Mouse (Mus musculus): ENCODE results near the gene AC140267.1. TPM values are rescaled to one million over a fixed set of nuclear protein-coding genes. Genes with fewer than 3 reads are reported as not detected.

The AC140267.1 gene
- polyA plus RNA-seq (2015; fragmentation: Nextera tagmentation; extraction: Ambion mirVana), result 4.1 TPM in 1 of 2 replicates, not detected in the other

DNA sequence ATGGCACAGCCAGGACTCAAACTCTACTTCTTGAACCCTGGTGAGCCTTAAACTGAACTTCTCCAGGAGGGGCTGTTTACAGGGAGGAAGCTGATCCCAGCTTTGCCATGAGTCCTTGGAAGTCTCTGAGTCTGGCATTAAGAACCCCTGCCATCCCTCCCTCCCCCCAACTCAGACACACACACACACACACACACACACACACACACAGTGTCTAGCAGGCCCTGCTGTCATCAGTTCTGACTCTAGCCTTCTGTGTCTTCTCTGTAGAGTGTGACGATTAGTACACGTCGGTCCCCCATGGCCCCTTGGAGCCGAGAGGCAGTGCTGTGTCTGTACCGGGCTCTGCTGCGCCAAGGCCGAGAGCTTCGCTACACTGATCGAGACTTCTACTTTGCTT lies at the start of gene AC140267.1:
AC140267.1 (plus strand) TSS at position 301 of the 400 bp plus-strand sequence.
- peaks cover 8% of the 10 kb centered on the region for H3K4me1 ChIP-seq (replicated peaks; ENCODE audit: control insufficient read depth, insufficient read depth, low read length)
- peaks cover 10% of the 10 kb centered on the region; the same call in 1 of the 2 replicates for H3K36me3 ChIP-seq (ENCODE audit: control insufficient read depth, insufficient read depth)
- peak within 1 kb of the TSS; percentile 89 for H3K4me3 ChIP-seq (replicated peaks; ENCODE audit: low read length)
- no peak within 1 kb of the TSS for H3K27ac ChIP-seq (ENCODE audit: low read length)
- no peaks in the 10 kb centered on the region for H3K9me3 ChIP-seq (ENCODE audit: control insufficient read depth, low read length)
- H3K9ac ChIP-seq (replicated peaks; ENCODE audit: low read depth, low read length), result peak within 1 kb of the TSS; percentile 79
- peak within 1 kb of the TSS; percentile 91 for H3K4me2 ChIP-seq (ENCODE audit: low read length)
- H3K27me3 ChIP-seq (replicated peaks; ENCODE audit: control insufficient read depth, insufficient read depth, low read length), result no peaks in the 10 kb centered on the region
- ATAC-seq, result no peak
- 96% methylated on average over 9 of the region's 9 CpGs for WGBS

DNA sequence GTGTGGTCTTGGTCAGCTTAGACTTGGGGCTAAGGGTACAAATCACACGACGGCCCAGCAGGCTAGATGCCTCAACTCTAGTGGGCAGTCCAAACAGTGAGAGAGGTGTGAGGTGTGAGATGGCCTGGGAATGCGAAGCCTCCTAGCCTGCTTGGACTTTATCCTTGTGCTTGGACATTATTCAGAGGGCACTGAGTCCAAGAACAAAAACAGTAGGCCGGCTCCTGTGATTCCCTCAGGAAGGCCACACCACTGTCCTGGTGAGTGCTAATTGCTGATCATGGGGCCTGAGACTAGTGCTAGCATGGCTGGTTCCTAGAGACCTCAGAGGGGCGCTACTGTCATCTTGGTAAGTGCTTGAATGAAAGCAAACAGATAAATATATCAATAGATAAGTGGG lies 46.7 kb upstream of the AC140267.1 start:
- Histone ChIP-seq H3K4me1 (replicated peaks; ENCODE audit: control insufficient read depth, insufficient read depth, low read length) (no peaks in the 10 kb centered on the region), H3K36me3 (ENCODE audit: control insufficient read depth, insufficient read depth) (no peaks in the 10 kb centered on the region), H3K4me3 (replicated peaks; ENCODE audit: low read length) (no peak overlapping the region), H3K4me2 (ENCODE audit: low read length) (no peak overlapping the region), H3K27ac (ENCODE audit: low read length) (no peak overlapping the region), H3K9me3 (ENCODE audit: control insufficient read depth, low read length) (no peaks in the 10 kb centered on the region), H3K27me3 (replicated peaks; ENCODE audit: control insufficient read depth, insufficient read depth, low read length) (no peaks in the 10 kb centered on the region), H3K9ac (replicated peaks; ENCODE audit: low read depth, low read length) (no peak overlapping the region)
- WGBS, result 89% methylated on average over 5 of the region's 5 CpGs
- ATAC-seq, result no peak

DNA sequence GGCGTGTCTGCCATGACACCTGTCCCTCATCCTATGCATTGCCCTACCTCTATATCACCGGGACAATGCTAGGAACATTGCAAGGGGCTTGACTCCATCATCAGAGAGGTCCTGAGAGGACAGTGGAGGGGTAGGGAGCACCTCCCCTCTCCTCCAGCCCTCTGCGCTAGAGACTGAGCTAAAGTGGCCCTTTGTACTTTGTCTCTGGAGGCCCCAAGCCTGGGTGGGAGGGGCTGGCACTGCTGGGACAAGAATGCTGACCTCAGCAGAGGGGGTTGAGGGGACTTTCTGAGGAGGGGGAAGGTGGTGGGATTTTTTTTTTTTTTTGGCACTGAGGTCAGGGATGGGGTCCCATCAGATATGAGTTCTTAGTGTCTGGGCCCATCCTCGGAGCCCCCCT lies 45.6 kb upstream of the AC140267.1 start:
- no peaks in the 10 kb centered on the region for H3K4me1 ChIP-seq (replicated peaks; ENCODE audit: control insufficient read depth, insufficient read depth, low read length)
- no peaks in the 10 kb centered on the region for H3K36me3 ChIP-seq (ENCODE audit: control insufficient read depth, insufficient read depth)
- H3K27ac ChIP-seq (ENCODE audit: low read length), result no peak overlapping the region
- H3K4me2 ChIP-seq (ENCODE audit: low read length), result no peak overlapping the region
- H3K9me3 ChIP-seq (ENCODE audit: control insufficient read depth, low read length), result no peaks in the 10 kb centered on the region
- no peak for ATAC-seq
- H3K4me3 ChIP-seq (replicated peaks; ENCODE audit: low read length), result no peak overlapping the region
- 66% methylated on average over 4 of the region's 4 CpGs for WGBS
- no peaks in the 10 kb centered on the region for H3K27me3 ChIP-seq (replicated peaks; ENCODE audit: control insufficient read depth, insufficient read depth, low read length)
- no peak overlapping the region for H3K9ac ChIP-seq (replicated peaks; ENCODE audit: low read depth, low read length)

DNA sequence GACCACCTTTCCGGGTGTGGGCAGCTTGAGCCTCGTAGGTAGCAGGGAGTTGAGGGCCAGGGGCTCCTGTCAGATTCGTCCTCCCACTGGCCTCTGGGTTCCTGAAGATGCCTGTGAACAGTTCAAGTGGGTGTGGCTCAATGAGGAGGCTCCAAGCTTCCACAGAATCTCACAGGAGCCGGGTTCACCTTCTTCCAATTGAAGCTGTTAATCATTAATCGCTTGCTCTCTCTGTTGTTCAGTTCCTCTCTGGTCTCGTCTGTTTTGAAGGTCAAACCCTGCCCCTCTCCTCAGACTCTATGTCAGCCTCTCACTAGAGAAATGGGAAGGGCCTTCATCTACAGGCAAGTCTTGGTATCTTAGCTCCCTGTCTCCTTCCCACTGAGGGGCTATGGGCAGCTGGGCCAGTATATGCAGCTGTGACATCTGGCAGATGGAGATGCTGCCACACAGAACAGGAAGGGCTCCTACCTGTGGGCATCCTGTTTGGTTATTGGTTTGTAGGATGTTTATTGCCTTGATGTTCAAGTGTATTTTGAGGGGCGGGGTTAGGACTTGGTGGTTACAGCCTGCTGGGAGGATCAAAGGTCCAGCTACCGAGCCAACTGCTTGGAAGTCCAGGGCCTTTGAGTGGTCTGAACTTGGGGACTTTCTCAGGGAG lies 43.9 kb upstream of the AC140267.1 start:
- no peak overlapping the region for H3K9ac ChIP-seq (replicated peaks; ENCODE audit: low read depth, low read length)
- WGBS, result 85% methylated on average over 8 of the region's 8 CpGs
- no peaks in the 10 kb centered on the region for H3K36me3 ChIP-seq (ENCODE audit: control insufficient read depth, insufficient read depth)
- no peaks in the 10 kb centered on the region for H3K9me3 ChIP-seq (ENCODE audit: control insufficient read depth, low read length)
- H3K4me3 ChIP-seq (replicated peaks; ENCODE audit: low read length), result no peak overlapping the region
- no peak for ATAC-seq
- no peak overlapping the region for H3K4me2 ChIP-seq (ENCODE audit: low read length)
- H3K4me1 ChIP-seq (replicated peaks; ENCODE audit: control insufficient read depth, insufficient read depth, low read length), result no peaks in the 10 kb centered on the region
- H3K27me3 ChIP-seq (replicated peaks; ENCODE audit: control insufficient read depth, insufficient read depth, low read length), result no peaks in the 10 kb centered on the region
- no peak overlapping the region for H3K27ac ChIP-seq (ENCODE audit: low read length)

DNA sequence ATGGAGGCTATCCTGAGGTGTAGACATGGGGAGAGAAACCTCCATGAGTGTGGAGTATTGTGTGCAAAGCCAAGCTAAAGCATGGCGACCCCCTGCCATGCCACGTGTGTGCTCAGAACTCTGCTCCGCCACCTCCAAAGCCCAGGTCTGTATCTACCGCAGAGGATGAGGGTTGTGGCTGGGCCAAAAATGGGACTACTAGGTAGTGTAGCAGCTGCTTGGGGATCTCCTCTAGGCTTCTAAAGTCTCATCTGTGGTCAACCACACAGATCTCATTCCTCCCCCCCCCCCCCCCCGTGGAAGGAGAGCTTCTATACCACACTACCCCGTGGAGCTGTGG lies 43.4 kb upstream of the AC140267.1 start:
- Histone ChIP-seq H3K36me3 (ENCODE audit: control insufficient read depth, insufficient read depth) (no peaks in the 10 kb centered on the region), H3K9me3 (ENCODE audit: control insufficient read depth, low read length) (no peaks in the 10 kb centered on the region), H3K4me1 (replicated peaks; ENCODE audit: control insufficient read depth, insufficient read depth, low read length) (no peaks in the 10 kb centered on the region), H3K9ac (replicated peaks; ENCODE audit: low read depth, low read length) (no peak overlapping the region), H3K4me3 (replicated peaks; ENCODE audit: low read length) (no peak overlapping the region), H3K4me2 (ENCODE audit: low read length) (no peak overlapping the region), H3K27me3 (replicated peaks; ENCODE audit: control insufficient read depth, insufficient read depth, low read length) (no peaks in the 10 kb centered on the region), H3K27ac (ENCODE audit: low read length) (no peak overlapping the region)
- WGBS, result 94% methylated on average over 5 of the region's 6 CpGs
- ATAC-seq, result no peak

DNA sequence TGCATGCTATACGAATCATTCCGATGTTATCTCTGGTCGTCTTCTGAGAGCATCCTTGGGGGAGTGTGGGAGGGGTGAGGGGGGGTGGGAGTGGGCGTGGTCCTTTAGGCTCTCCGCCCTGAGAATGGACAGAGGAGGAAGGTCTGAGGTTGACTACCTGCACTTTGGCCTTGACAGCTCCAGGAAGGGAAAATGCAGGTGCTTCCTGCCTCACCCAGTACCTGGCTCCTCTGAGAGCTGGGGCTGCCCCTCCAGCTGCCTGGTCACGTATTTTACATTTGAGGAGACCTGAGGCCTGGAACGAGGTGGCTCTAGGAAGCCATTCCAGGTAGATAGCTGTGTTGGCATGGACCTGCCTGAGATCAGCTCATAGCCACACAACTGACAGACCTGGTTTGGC lies 42.8 kb upstream of the AC140267.1 start:
- ATAC-seq, result no peak
- WGBS, result 91% methylated on average over 7 of the region's 7 CpGs

DNA sequence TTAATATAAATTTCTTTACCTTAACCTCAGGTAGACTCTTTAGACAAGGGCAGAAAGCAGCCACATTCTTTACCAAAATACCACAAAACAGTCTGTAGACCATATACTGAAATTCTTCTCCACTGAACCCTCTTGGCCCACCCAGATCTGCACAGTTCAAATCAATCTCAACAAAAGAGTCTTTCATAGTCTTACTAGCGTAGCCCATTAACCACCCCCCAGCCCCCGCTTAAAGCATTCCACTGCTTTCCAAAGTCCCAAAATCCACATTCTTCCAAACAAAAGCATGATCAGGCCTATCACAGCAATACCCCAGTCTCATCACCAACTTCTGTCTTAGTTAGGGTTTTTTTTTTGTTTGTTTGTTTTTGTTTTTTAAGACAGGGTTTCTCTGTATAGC lies 36.1 kb upstream of the AC140267.1 start:
- Histone ChIP-seq H3K4me3 (replicated peaks; ENCODE audit: low read length) (no peak overlapping the region), H3K36me3 (ENCODE audit: control insufficient read depth, insufficient read depth) (no peaks in the 10 kb centered on the region), H3K4me1 (replicated peaks; ENCODE audit: control insufficient read depth, insufficient read depth, low read length) (peaks cover 5% of the 10 kb centered on the region; the same call in 1 of the 2 replicates), H3K4me2 (ENCODE audit: low read length) (no peak overlapping the region), H3K27me3 (replicated peaks; ENCODE audit: control insufficient read depth, insufficient read depth, low read length) (no peaks in the 10 kb centered on the region), H3K9me3 (ENCODE audit: control insufficient read depth, low read length) (no peaks in the 10 kb centered on the region), H3K9ac (replicated peaks; ENCODE audit: low read depth, low read length) (no peak overlapping the region), H3K27ac (ENCODE audit: low read length) (no peak overlapping the region)
- no peak for ATAC-seq
- 43% methylated on average over 2 of the region's 2 CpGs for WGBS

More for the DNA sequence above, 42.8 kb upstream of the AC140267.1 start:
- Histone ChIP-seq H3K4me2 (ENCODE audit: low read length) (no peak overlapping the region), H3K9me3 (ENCODE audit: control insufficient read depth, low read length) (no peaks in the 10 kb centered on the region), H3K9ac (replicated peaks; ENCODE audit: low read depth, low read length) (no peak overlapping the region), H3K27ac (ENCODE audit: low read length) (no peak overlapping the region), H3K4me1 (replicated peaks; ENCODE audit: control insufficient read depth, insufficient read depth, low read length) (no peaks in the 10 kb centered on the region), H3K4me3 (replicated peaks; ENCODE audit: low read length) (no peak overlapping the region), H3K27me3 (replicated peaks; ENCODE audit: control insufficient read depth, insufficient read depth, low read length) (no peaks in the 10 kb centered on the region), H3K36me3 (ENCODE audit: control insufficient read depth, insufficient read depth) (no peaks in the 10 kb centered on the region)

DNA sequence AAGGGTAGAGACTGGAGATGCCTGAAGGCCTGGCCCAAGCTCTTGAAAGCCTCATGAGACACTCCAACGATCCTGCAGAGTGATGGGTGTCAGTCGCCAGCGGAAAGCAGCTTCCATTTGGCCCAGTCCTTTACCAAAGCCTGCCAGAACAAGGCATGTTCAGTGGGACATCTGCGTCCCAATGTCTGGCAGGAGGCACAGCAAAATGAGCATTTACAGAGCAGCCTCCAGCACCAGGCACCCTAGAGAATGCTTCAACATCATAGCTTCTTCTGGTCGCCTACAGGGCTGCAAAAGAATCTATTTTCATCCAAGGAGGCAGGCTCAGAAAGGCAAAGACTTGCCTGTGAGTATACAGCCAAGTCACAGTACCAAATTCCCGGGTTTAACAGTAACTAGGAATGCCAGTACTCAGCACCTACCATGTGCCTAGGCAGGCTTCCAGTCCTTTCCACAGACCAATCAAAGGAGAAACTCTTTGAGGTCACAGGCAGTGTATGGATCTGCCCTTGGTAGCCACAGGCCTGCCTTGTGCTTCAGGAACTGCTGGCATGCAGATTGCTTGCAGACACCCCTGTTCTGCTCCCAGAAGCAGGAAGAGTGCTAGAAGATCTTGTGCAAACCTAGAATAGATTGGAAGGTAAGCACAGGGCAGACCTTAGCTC lies 33.4 kb upstream of the AC140267.1 start:
- no peak overlapping the region for H3K27ac ChIP-seq (ENCODE audit: low read length)
- no peaks in the 10 kb centered on the region for H3K36me3 ChIP-seq (ENCODE audit: control insufficient read depth, insufficient read depth)
- 75% methylated on average over 6 of the region's 6 CpGs for WGBS
- H3K9me3 ChIP-seq (ENCODE audit: control insufficient read depth, low read length), result no peaks in the 10 kb centered on the region
- ATAC-seq, result no peak
- peaks cover 5% of the 10 kb centered on the region; the same call in 1 of the 2 replicates for H3K4me1 ChIP-seq (replicated peaks; ENCODE audit: control insufficient read depth, insufficient read depth, low read length)
- H3K4me3 ChIP-seq (replicated peaks; ENCODE audit: low read length), result no peak overlapping the region
- H3K27me3 ChIP-seq (replicated peaks; ENCODE audit: control insufficient read depth, insufficient read depth, low read length), result no peaks in the 10 kb centered on the region
- no peak overlapping the region for H3K9ac ChIP-seq (replicated peaks; ENCODE audit: low read depth, low read length)
- H3K4me2 ChIP-seq (ENCODE audit: low read length), result no peak overlapping the region

DNA sequence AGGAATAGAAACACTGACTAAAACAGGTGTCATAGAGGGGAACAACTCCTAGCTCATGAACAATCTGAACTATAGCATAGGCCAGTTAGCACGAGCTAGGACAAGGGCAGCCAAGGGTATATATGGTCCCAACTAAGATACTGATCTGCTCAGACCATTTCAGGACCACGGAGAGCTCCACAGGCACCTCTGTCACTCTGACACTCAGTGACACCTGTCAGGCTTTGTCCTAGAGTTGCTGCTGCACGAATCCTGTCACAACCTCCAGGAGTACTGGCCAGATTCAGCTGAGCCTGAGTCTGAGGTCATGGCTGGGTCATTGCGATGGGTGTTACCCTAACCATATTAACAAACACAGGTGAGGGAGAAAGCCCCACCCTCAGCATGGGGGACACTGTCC lies 32.2 kb upstream of the AC140267.1 start:
- no peak overlapping the region for H3K4me2 ChIP-seq (ENCODE audit: low read length)
- H3K9me3 ChIP-seq (ENCODE audit: control insufficient read depth, low read length), result no peaks in the 10 kb centered on the region
- WGBS, result 40% methylated on average over 4 of the region's 4 CpGs
- H3K27ac ChIP-seq (ENCODE audit: low read length), result no peak overlapping the region
- H3K4me1 ChIP-seq (replicated peaks; ENCODE audit: control insufficient read depth, insufficient read depth, low read length), result peaks cover 5% of the 10 kb centered on the region; the same call in 1 of the 2 replicates
- H3K27me3 ChIP-seq (replicated peaks; ENCODE audit: control insufficient read depth, insufficient read depth, low read length), result no peaks in the 10 kb centered on the region
- H3K9ac ChIP-seq (replicated peaks; ENCODE audit: low read depth, low read length), result no peak overlapping the region
- H3K36me3 ChIP-seq (ENCODE audit: control insufficient read depth, insufficient read depth), result no peaks in the 10 kb centered on the region
- no peak for ATAC-seq
- no peak overlapping the region for H3K4me3 ChIP-seq (replicated peaks; ENCODE audit: low read length)

Measured in forebrain, embryonic 16.5 days (tissue).